Mouse (Mus musculus) ovary, adult 10 weeks (tissue): ENCODE results near the gene Terb1. TPM values are rescaled to one million over a fixed set of nuclear protein-coding genes. Genes with fewer than 3 reads are reported as not detected.

Experiments used
- polyA plus RNA-seq: library from polyadenylated mRNA; stranded (reverse); fragments of 350-450 nt; fragmentation: Illumina TruSeq; extraction: RNeasy Lipid Tissue Mini Kit (QIAGEN cat#74804); gene quantifications from one replicate; pipeline ENCODE4 v1.2.3, GENCODE M21; 2014

Gene Terb1
- 3.6 TPM for polyA plus RNA-seq

GRCm38 (mm10) chr8:104509061-104510006 is at the start of gene Terb1:
TSS of gene Terb1 (minus strand) at chr8:104509910.

GRCm38 (mm10) chr8:104533971-104534778 is 24.5 kb upstream of the Terb1 start, which contains the start of the genes Nae1 and Car7:
TSS of gene Nae1 (minus strand) at chr8:104534637.
TSS of gene Car7 (plus strand) at chr8:104534689.

GRCm38 (mm10) chr8:104442299-104443124 is 67.2 kb downstream of the Terb1 start, which contains the start of gene Dync1li2:
TSS of gene Dync1li2 (minus strand) at chr8:104443047.

Other genes with a start within 250 kb of the Terb1 start
- 31.9 TPM for gene Cmtm2a, start 216.7 kb downstream of the Terb1 start, polyA plus RNA-seq
- gene Gm45711, start 199.8 kb downstream of the Terb1 start, polyA plus RNA-seq, result not detected
- not detected for gene Cmtm1, start 199.8 kb downstream of the Terb1 start, polyA plus RNA-seq
- not detected for gene Gm11020, start 188.3 kb downstream of the Terb1 start, polyA plus RNA-seq
- gene Cmtm2b, start 187.7 kb downstream of the Terb1 start, polyA plus RNA-seq, result not detected
- 74.6 TPM for gene Cmtm3, start 170.5 kb downstream of the Terb1 start, polyA plus RNA-seq
- gene Cmtm4, start 114.1 kb downstream of the Terb1 start, polyA plus RNA-seq, result 39.0 TPM
- gene Dync1li2, start 66.9 kb downstream of the Terb1 start, polyA plus RNA-seq, result 117 TPM
- gene Nae1, start 24.7 kb upstream of the Terb1 start, polyA plus RNA-seq, result 383 TPM
- gene Car7, start 24.8 kb upstream of the Terb1 start, polyA plus RNA-seq, result 0.26 TPM
- gene Pdp2, start 81.5 kb upstream of the Terb1 start, polyA plus RNA-seq, result 14.8 TPM
- gene Cdh16, start 114.5 kb upstream of the Terb1 start, polyA plus RNA-seq, result not detected
- gene Rrad, start 121.4 kb upstream of the Terb1 start, polyA plus RNA-seq, result not detected
- 0.83 TPM for gene Ciao2b, start 132.1 kb upstream of the Terb1 start, polyA plus RNA-seq
- not detected for gene Ces2a, start 224.1 kb upstream of the Terb1 start, polyA plus RNA-seq